Mouse (Mus musculus) bone marrow macrophage, adult 2 months (primary cell): ENCODE measurements around the gene Igf2r. TPM values are rescaled to one million over a fixed set of nuclear protein-coding genes. Genes with fewer than 3 reads are reported as not detected.

Source experiments
- H3K27ac ChIP-seq: 2 replicates; pipeline ENCODE4 v1.5.1; 2012; ENCODE audit warnings: low read depth, low read length; ENCODE audit not compliant: insufficient read depth
- H3K4me1 ChIP-seq: 2 replicates; pipeline ENCODE4 v1.6.1; 2012; ENCODE audit warnings: low read length; ENCODE audit not compliant: control insufficient read depth, insufficient read depth
- H3K4me3 ChIP-seq: 2 replicates; pipeline ENCODE4 v1.5.1; 2012; ENCODE audit warnings: mild to moderate bottlenecking, low read length, moderate library complexity; ENCODE audit not compliant: insufficient read depth
- CTCF ChIP-seq: IDR thresholded peaks from 2 replicates; pipeline ENCODE4 v1.5.1; 2012; ENCODE audit warnings: low read depth, mild to moderate bottlenecking, low read length, moderate library complexity
- POLR2A ChIP-seq: IDR thresholded peaks from 2 replicates; pipeline ENCODE4 v1.6.1; 2012; ENCODE audit warnings: mild to moderate bottlenecking, low read depth, low read length, borderline replicate concordance
- polyA plus RNA-seq: library from polyadenylated mRNA; stranded (reverse); fragments of >200 nt; gene quantifications from 2 replicates; pipeline ENCODE4 v1.2.4, GENCODE M21; 2012; ENCODE audit not compliant: missing spikeins, insufficient read depth, insufficient read length

Gene Igf2r
- polyA plus RNA-seq, 1 experiment = 36.5 TPM

DNA sequence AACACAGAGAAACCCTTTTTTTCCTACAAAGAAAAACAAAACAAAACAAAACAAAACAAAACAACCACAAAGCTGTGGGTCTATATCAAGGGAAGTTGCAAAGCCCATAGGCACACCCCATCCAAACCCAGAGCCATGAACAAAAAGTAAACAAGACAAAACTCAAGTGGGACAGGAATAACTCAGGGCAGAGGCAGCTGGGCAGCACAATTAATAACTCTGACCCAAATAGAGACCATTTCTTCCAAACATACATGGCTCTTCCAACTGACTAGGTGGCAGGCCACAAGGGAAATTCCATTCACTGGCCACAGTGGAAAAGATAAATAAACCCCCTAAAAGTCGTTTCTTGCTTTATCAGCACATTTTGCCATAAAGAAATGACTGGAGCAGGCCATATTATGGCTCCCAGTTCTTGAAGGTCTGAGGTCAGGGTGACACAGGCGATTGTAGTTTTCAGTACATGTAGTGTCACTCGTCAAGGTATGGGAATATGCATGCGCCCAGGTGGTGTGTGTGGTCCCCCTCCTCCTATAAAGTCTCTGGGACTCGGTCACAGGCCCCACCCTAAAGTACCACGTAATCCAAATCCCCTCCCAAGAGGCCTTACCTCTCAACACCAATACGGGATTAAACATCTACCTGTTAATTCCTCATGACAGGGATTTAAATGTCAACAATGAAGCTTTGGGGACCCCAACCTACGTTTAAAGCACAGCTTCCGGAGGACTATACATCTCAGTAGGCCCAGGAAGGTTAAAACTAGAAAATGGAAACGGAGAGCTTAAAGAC lies 8.9 kb downstream of the Igf2r start:
- TF ChIP-seq CTCF (no peak), POLR2A (no peak)
- Histone ChIP-seq H3K4me1 (peaks cover 62% of the 10 kb centered on the region), H3K27ac (no peak overlapping the region), H3K4me3 (no peak overlapping the region)

DNA sequence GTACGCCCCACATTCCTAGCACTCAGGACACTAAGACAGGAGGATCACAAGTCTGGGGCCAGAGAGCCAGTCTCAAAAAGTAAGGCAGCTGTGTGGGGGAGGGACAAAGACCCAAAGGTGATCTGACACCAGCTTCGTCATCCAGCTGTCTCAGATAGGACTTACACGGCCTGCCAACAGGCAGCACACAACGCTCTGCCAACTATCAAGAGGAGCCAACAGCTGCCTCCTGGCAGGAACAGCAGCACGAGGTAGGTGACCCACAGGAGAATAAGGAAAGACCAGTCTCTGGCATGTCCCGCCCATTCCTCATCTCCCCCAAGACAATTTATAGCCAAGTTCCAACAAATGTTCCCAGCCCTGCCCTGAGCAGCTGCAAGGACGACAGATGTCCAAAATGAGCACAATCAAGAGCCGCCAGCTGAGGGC lies 9.8 kb downstream of the Igf2r start:
- H3K4me1 ChIP-seq = peaks cover 68% of the 10 kb centered on the region
- TF ChIP-seq POLR2A = no peak
- TF ChIP-seq CTCF = no peak
- 0 out of 2 replicates have a peak overlapping the region, but pooled peaks have one; percentile 71 for H3K27ac ChIP-seq
- H3K4me3 ChIP-seq = no peak overlapping the region

- Histone ChIP-seq H3K4me1 (peaks cover 70% of the 10 kb centered on the region), H3K27ac (peak overlapping the region; percentile 71), H3K4me3 (no peak overlapping the region)
- no peak for TF ChIP-seq CTCF
- no peak for TF ChIP-seq POLR2A
Measured at GRCm38 (mm10) chr17:12758701-12759455, 10.6 kb downstream of the Igf2r start.

- TF ChIP-seq POLR2A (no peak), CTCF (no peak)
- peaks cover 74% of the 10 kb centered on the region for H3K4me1 ChIP-seq
- H3K4me3 ChIP-seq = no peak overlapping the region
- H3K27ac ChIP-seq = peak overlapping the region; percentile 98
Measured at GRCm38 (mm10) chr17:12757990-12758389, 11.5 kb downstream of the Igf2r start.

DNA sequence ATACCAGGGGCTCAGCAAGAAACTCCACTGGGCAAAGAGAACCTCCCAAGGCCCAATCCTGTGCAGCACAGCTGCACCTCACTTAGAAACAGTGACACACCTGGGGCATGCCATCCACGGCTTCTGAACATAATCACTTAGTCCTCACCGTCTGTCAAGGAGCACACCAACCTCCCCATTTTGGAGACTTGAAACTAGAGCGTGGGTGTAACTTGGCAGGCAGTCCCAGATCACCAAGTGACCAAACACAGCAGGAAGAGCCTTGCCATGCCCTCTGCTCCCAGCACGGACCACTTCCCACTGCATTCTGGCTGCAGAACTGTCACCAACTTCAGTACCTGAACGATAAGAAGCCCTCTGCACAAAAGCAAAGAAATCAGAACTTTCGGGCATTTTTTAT lies 12.3 kb downstream of the Igf2r start:
- Histone ChIP-seq H3K4me1 (peaks cover 82% of the 10 kb centered on the region), H3K4me3 (no peak overlapping the region), H3K27ac (peak overlapping the region; percentile 98)
- no peak for TF ChIP-seq POLR2A
- no peak for TF ChIP-seq CTCF

GRCm38 (mm10) chr17:12755951-12756350 lies 13.5 kb downstream of the Igf2r start:
- TF ChIP-seq CTCF (no peak), POLR2A (no peak)
- Histone ChIP-seq H3K27ac (peak overlapping the region; percentile 98), H3K4me1 (peaks cover 86% of the 10 kb centered on the region), H3K4me3 (no peak overlapping the region)

DNA sequence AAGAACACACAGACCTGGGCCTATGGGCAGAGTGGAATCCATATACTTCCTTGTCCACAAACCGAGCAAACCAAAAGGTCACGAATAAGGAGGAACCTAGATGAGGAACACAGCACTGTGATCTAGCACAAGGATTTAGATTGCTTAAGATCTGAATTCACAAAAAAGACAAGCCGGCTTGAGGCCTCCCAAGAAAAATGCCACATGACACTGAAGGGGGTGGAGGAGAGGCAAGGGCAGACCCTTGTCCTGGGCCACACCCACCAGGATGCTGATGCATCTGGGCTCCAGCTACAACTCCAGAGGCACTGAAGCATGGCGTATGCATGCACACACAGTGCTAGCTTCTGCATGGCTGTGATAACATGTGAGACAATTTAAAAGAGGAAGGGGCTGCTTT lies 14.3 kb downstream of the Igf2r start:
- peak overlapping the region; percentile 41 for H3K4me3 ChIP-seq
- H3K4me1 ChIP-seq = peaks cover 85% of the 10 kb centered on the region
- peak overlapping the region; percentile 98 for H3K27ac ChIP-seq
- TF ChIP-seq CTCF = no peak
- no peak for TF ChIP-seq POLR2A

GRCm38 (mm10) chr17:12754243-12755007 lies 15.0 kb downstream of the Igf2r start:
- TF ChIP-seq POLR2A = no peak
- no peak for TF ChIP-seq CTCF
- H3K4me1 ChIP-seq = peaks cover 83% of the 10 kb centered on the region
- peak overlapping the region; percentile 41 for H3K4me3 ChIP-seq
- peak overlapping the region; percentile 98 for H3K27ac ChIP-seq

- Histone ChIP-seq H3K4me1 (peaks cover 77% of the 10 kb centered on the region), H3K4me3 (no peak overlapping the region), H3K27ac (peak overlapping the region; percentile 98)
- no peak for TF ChIP-seq POLR2A
- no peak for TF ChIP-seq CTCF
Measured at GRCm38 (mm10) chr17:12753050-12753449, 16.4 kb downstream of the Igf2r start.

DNA sequence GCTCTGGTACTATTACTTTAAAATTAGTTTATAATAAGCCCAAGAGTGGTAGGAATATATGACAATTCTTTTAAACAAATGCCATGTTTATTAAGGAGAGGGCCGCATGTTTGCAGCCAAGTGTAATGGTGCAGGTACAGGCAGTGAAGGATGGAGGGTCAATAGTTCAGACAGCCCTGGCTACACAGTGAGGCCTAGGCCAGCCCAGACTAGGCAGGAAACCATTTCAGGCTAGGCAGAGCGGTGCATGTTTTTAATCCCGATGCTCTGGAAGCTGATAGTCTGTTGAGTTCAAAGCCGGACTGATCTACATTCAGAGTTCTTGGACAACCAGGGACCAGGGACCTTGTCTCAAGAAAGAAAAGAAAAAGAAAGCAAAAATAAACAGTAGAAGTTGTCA lies 17.8 kb downstream of the Igf2r start:
- TF ChIP-seq CTCF (no peak), POLR2A (no peak)
- H3K4me1 ChIP-seq = peaks cover 70% of the 10 kb centered on the region
- H3K27ac ChIP-seq = no peak overlapping the region
- no peak overlapping the region for H3K4me3 ChIP-seq

DNA sequence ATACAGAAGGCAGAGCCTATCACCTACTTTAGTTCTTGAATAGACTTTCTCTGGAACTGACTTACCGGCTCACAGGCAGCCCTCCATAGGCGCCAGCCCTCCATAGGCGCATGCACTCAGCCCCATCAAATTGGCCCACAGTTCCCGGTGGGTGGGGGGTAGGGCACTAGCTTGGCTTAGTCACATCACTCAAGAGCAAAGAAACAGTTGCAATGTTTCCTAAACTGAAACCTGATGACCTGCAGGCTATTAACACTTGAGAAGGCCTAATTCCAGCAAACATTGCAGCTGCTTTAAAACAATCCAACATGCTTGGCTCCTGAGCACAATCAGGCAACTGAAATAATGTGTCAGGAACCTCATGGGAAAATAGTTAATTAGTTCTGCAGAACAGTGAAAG lies 18.2 kb downstream of the Igf2r start:
- TF ChIP-seq POLR2A (no peak), CTCF (no peak)
- Histone ChIP-seq H3K4me1 (peaks cover 68% of the 10 kb centered on the region), H3K27ac (no peak overlapping the region), H3K4me3 (no peak overlapping the region)
